Mouse (Mus musculus) right cerebral cortex, adult 18-20 months (tissue): ENCODE data around the gene Gm4133.
"Not testable (repeated sequence)": the region's sequence is repeated elsewhere in the genome, so short reads cannot be mapped to it uniquely, and the experiment has no call there.

Experiments
- DNase-seq: peaks from one replicate; pipeline ENCODE4 v3.0.0; 2022; ENCODE audit warnings: mixed read lengths

The Gm4133 gene

DNA sequence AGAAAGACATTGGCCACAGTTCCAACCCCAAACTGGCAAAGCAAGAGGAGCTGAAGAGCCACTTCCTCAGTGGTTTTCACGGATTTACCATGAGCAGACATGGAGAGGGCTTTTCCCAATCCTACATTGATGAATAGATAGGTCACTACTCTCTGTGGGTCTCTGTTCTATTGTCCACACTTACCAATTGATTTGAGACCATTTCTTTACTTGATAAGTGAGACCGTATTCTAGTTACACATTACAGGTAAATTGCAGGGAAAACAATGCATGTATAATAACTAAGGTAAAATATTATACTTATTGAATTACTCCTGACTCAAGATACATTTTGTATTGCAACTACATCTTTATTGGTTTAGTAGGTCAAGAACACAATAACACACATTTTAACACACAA lies at the start of gene Gm4133:
Gm4133 (minus strand) TSS at position 101 of the 400 bp plus-strand sequence.
- DNase-seq = not testable (repeated sequence)

DNA sequence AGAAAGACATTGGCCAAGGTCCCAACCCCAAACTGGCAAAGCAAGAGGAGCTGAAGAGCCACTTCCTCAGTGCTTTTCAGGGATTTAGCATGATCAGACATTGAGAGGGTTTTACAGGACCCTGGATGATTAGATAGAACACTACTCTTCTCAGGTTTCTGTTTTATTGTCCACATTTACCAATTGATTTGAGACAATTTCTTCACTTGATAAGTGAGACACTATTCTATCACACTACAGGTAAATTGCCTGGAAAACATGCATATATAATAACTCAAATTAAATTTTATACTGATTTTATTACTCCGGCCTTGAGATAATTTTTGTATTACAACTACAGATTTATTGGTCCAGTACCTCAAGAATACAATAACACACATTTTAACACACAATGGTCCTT lies 41.4 kb upstream of the Gm4133 start, which contains the start of gene Gm5728:
Gm5728 (minus strand) TSS at position 101 of the 400 bp plus-strand sequence.
- not testable (repeated sequence) for DNase-seq
